Mouse (Mus musculus) brain, embryonic 14.5 days (tissue): ENCODE results near the gene Tfdp1. TPM values are rescaled to one million over a fixed set of nuclear protein-coding genes. Genes with fewer than 3 reads are reported as not detected.

Experiments
- DNase-seq: peaks from one replicate; pipeline ENCODE4 v3.0.0-alpha.2; 2011; ENCODE audit warnings: low read depth
- CTCF ChIP-seq: fragments of 200-500 bp; IDR thresholded peaks from 2 replicates; pipeline ENCODE4 v1.5.1; 2012; ENCODE audit warnings: inconsistent platforms, mild to moderate bottlenecking, moderate library complexity, borderline replicate concordance; ENCODE audit not compliant: insufficient read depth, insufficient read length; ENCODE audit errors: extremely low read depth
- POLR2A ChIP-seq: fragments of 200-500 bp; IDR thresholded peaks from 2 replicates; pipeline ENCODE4 v1.6.1; 2012; ENCODE audit warnings: mild to moderate bottlenecking, inconsistent platforms, borderline replicate concordance; ENCODE audit not compliant: poor library complexity, insufficient read depth, insufficient read length, severe bottlenecking; ENCODE audit errors: extremely low read depth
- polyA plus RNA-seq: library from polyadenylated mRNA; depleted of rRNA; stranded (reverse); fragments of >200 nt; gene quantifications from 2 replicates; pipeline ENCODE4 v1.2.3, GENCODE M21; 2012; rRNA removed

The Tfdp1 gene
- polyA plus RNA-seq, 1 experiment: 142 TPM

GRCm38 (mm10) chr8:13403517-13403916 lies 65.0 kb downstream of the Tfdp1 start:
- DNase-seq: no peak
- TF ChIP-seq POLR2A: no peak
- TF ChIP-seq CTCF: no peak

GRCm38 (mm10) chr8:13404666-13405131 lies 66.1 kb downstream of the Tfdp1 start, which contains the start of gene Grk1:
Grk1 (plus strand) TSS chr8:13405081.
- TF ChIP-seq POLR2A: no peak
- TF ChIP-seq CTCF: no peak
- no peak for DNase-seq

DNA sequence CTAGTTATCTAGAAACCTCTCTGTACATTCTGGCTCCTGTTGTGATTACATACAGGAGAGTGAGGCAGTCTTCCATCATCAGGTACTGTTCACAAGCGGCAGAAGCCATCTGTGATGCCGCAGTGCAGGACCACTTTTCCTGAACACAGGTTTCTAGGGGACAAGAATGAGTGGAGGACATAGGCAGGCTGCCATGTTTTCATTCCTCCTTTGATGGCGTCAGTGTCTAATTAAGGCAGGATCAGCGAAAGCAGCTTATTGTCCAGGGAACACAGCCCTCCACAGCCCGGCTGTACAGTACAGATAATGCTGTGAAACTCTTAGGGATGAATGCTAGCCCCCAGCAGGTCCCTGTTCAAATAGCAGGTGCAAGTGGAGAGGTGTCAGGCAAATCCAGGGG lies 67.5 kb downstream of the Tfdp1 start:
- DNase-seq: peak; percentile 19
- TF ChIP-seq POLR2A (no peak), CTCF (no peak)

DNA sequence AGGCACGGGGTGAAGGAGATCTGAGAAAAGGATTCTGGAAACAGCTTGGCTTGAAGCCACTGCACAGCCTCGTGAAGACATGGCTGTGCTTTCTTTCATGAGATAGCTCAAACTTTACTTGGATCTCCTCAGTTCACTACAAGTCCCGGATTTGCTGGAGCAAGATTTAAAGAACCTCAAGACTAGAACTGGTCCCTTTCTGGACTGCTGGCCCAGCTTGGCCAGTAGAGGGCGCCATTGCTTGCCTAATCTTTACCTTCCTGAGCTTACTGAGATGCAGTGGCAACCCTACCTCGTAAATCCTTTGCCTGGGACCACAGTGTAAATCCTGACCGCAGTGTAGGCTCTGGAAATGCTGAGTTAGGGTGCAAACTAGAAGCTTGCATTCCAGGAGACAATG lies 73.0 kb downstream of the Tfdp1 start:
- DNase-seq: peak; percentile 75
- TF ChIP-seq POLR2A (no peak), CTCF (peak; percentile 89)

DNA sequence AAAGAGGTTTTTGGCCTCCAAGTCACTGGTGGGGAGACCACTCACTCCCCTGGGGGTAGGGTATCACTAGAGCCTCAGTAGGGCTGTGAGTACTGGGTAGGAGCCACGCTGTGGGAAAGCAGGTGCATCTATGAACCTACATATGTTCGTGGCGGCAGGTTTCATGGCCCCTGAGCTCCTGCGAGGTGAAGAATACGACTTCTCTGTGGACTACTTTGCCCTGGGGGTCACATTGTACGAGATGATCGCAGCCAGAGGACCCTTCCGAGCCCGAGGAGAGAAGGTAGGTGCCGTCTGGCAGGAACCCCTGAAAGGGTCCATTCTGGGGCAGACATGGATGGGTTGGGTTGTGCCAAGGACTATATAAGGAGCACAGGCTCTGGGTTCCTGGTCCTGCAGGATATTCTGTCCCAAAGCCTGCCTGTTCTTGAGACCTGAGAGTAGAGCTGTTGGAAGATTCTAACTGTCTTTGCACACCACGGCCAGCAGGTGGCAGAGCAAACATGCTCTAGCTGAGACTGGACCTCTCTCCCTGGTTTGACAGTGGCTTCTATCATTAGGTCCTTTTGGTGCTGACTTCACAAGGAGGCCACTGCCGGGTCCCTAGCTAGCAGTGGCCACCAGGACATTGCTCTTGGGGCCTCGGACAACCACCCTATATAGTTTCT lies 74.5 kb downstream of the Tfdp1 start:
- DNase-seq: peak; percentile 70
- TF ChIP-seq POLR2A (no peak), CTCF (peak; percentile 85)

DNA sequence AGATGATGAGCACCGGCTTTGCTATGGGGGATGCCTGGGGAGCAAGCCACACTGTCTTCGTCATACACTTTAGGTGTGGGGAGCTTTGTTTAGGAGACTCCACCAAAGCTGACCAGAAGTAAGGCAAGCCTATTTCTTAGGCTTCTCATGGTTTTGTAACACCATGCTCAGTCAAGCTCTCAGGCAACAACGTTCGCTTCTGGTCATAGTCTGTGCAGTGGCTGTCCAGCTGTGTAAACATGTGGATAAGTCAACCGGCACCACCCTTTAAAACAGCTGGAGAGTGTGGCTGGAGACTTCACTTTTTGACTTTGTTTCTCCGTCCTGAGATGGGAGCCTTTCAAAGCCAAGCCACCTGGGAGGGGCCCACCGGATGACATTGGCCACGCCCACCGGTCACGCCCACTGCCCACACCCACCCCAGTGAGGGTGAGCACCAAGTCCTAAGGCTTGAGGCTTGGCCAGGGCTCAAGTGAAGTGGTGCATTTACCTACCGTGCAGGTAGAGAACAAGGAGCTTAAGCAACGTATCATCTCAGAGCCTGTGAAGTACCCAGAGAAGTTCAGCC lies 75.4 kb downstream of the Tfdp1 start:
- no peak for DNase-seq
- no peak for TF ChIP-seq POLR2A
- TF ChIP-seq CTCF: no peak

GRCm38 (mm10) chr8:13415879-13416278 lies 77.3 kb downstream of the Tfdp1 start:
- TF ChIP-seq CTCF (no peak), POLR2A (no peak)
- DNase-seq: no peak

DNA sequence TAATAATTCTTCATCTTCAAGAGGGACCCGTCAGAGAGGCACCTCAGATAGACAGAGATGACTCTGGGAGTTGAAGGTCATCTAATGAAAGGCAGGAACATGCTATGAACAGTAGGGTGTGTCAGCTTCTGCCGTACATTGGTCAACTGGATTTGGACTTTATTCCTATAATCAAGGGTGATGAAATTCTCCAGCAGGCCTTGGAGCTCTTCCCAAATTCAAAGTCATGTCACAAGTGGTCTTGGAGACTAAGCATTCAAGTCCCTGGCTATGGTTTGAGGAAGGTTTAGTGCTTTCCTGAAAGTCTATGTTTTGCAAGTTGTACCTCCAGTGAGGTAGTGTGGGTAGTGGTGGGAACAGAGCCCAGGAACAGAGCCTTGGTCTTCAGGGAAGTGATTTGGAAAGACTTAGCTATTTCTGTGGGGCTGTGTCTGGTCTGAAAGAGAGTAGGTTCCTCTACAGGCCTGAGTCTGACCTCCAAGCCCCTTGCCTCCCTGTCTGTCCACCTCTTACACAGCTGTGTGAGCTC lies 80.6 kb downstream of the Tfdp1 start:
- TF ChIP-seq POLR2A (no peak), CTCF (no peak)
- DNase-seq: no peak

DNA sequence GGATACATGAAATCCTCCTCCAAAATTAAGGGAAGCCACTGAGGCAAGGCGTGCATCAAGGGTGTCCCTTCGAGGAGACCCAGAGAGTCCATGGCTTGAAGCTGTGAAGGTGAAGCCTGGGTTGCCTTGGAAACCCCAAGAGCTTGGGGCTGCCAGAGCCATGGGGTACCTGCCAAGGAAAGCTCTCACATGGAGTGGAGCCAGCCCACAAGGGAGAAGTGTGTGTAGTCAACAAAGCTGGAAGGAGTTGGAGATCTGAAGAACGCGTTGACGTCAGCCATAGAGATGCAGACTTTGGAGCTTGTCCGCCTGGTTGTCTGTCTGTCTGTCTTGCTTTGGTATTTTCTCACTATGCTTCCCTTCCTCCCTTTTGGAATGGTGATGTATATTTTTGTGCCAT lies 82.4 kb downstream of the Tfdp1 start:
- TF ChIP-seq CTCF (no peak), POLR2A (no peak)
- DNase-seq: peak; percentile 24

GRCm38 (mm10) chr8:13427351-13427750 lies 88.8 kb downstream of the Tfdp1 start:
- no peak for TF ChIP-seq POLR2A
- no peak for TF ChIP-seq CTCF
- DNase-seq: no peak

Other genes starting within 250 kb of the Tfdp1 start
- gene Pcid2, start 233.3 kb upstream of the Tfdp1 start, polyA plus RNA-seq: 38.5 and 40.5 TPM in 2 replicates
- gene Cul4a, start 233.1 kb upstream of the Tfdp1 start, polyA plus RNA-seq: 60.6 and 67.6 TPM in 2 replicates
- 247 and 265 TPM in 2 replicates for gene Lamp1, start 179.6 kb upstream of the Tfdp1 start, polyA plus RNA-seq
- gene Grtp1, start 138.1 kb upstream of the Tfdp1 start, polyA plus RNA-seq: 14.4 and 16.6 TPM in 2 replicates
- 0.14 and 0.29 TPM in 2 replicates for gene Adprhl1, start 84.6 kb upstream of the Tfdp1 start, polyA plus RNA-seq
- gene Dcun1d2, start 50.6 kb upstream of the Tfdp1 start, polyA plus RNA-seq: 42.6 and 44.2 TPM in 2 replicates
- 35.5 and 38.3 TPM in 2 replicates for gene Tmco3, start 50.6 kb upstream of the Tfdp1 start, polyA plus RNA-seq
- gene Atp4b, start 58.1 kb downstream of the Tfdp1 start, polyA plus RNA-seq: not detected in 2 replicates
- gene Grk1, start 66.3 kb downstream of the Tfdp1 start, polyA plus RNA-seq: 0.06 and 0.10 TPM in 2 replicates
- 0.20 and 0.27 TPM in 2 replicates for gene Tmem255b, start 96.4 kb downstream of the Tfdp1 start, polyA plus RNA-seq
- 25.8 and 36.6 TPM in 2 replicates for gene Gas6, start 155.7 kb downstream of the Tfdp1 start, polyA plus RNA-seq
- gene 1700029H14Rik, start 223.7 kb downstream of the Tfdp1 start, polyA plus RNA-seq: not detected in 2 replicates